Mouse (Mus musculus) heart, embryonic 14.5 days (tissue): ENCODE data around the gene Sox11. TPM values are rescaled to one million over a fixed set of nuclear protein-coding genes. Genes with fewer than 3 reads are reported as not detected.
A peak's percentile ranks its signal among the peaks of the same experiment; 100 is the strongest.

ENCODE experiments used
- ATAC-seq: fragments of 200-750 bp; cut with Nextera tagmentation; 2 replicates; pipeline ENCODE4 v1.8.0; 2017; ENCODE audit warnings: low read depth, moderate TSS enrichment; ENCODE audit not compliant: insufficient number of reproducible peaks, insufficient read depth, low FRiP score
- H3K27ac ChIP-seq, 2 experiments: fragments of 200-500 bp in 1 of 2; fragments of 300-500 bp in 1 of 2; sonication (generic) in 1 of 2; replicated peaks in 1 of 2; 2 replicates each; pipeline ENCODE4 v1.5.1; 2012 to 2014; ENCODE audit warnings: low read depth in 2 of 2, low read length in 2 of 2, control low read depth in 1 of 2, mild to moderate bottlenecking in 1 of 2, mixed read lengths in 1 of 2; ENCODE audit not compliant: control insufficient read depth in 1 of 2, insufficient read depth in 1 of 2
- H3K27me3 ChIP-seq: fragments of 300-500 bp; sonication (generic); 2 replicates; pipeline ENCODE4 v1.6.1; 2014; ENCODE audit warnings: mild to moderate bottlenecking, low read length, control low read depth; ENCODE audit not compliant: control insufficient read depth, insufficient read depth
- H3K36me3 ChIP-seq: fragments of 300-500 bp; sonication (generic); 2 replicates; pipeline ENCODE4 v1.6.1; 2014; ENCODE audit warnings: mild to moderate bottlenecking, control low read depth, low read length, mixed read lengths; ENCODE audit not compliant: control insufficient read depth, insufficient read depth
- H3K4me1 ChIP-seq, 2 experiments: fragments of 200-500 bp in 1 of 2; fragments of 300-500 bp in 1 of 2; sonication (generic) in 1 of 2; 2 replicates each; pipeline ENCODE4 v1.6.1; 2012 to 2014; ENCODE audit warnings: low read length in 2 of 2, control low read depth in 1 of 2, mixed read lengths in 1 of 2; ENCODE audit not compliant: control insufficient read depth in 2 of 2, insufficient read depth in 2 of 2
- H3K4me2 ChIP-seq: fragments of 300-500 bp; sonication (generic); 2 replicates; pipeline ENCODE4 v1.6.1; 2014; ENCODE audit warnings: mild to moderate bottlenecking, low read length
- H3K4me3 ChIP-seq, 2 experiments: fragments of 200-500 bp in 1 of 2; fragments of 300-500 bp in 1 of 2; sonication (generic) in 1 of 2; 2 replicates each; pipeline ENCODE4 v1.5.1; 2012 to 2014; ENCODE audit warnings: low read length in 2 of 2, mild to moderate bottlenecking in 2 of 2, control low read depth in 1 of 2, low read depth in 1 of 2, moderate library complexity in 1 of 2; ENCODE audit not compliant: control insufficient read depth in 1 of 2, insufficient read depth in 1 of 2
- H3K9ac ChIP-seq: fragments of 300-500 bp; sonication (generic); 2 replicates; pipeline ENCODE4 v1.6.1; 2014; ENCODE audit warnings: mild to moderate bottlenecking, low read length
- H3K9me3 ChIP-seq: fragments of 300-500 bp; sonication (generic); 2 replicates; pipeline ENCODE4 v1.6.1; 2016; ENCODE audit warnings: low read length, control low read depth; ENCODE audit not compliant: control insufficient read depth
- WGBS: fragments of 180-500 bp; shearing (Covaris S2); extraction: QIAGEN DNeasy Blood & Tissue Kit; methylation state at CpG from one replicate; pipeline ENCODE4 v1.1.7; 2014; 5-methylcytosine and 5-hydroxymethylcytosine counted together
- polyA plus RNA-seq: library from polyadenylated mRNA; unstranded; fragments of >200 nt; fragmentation: Nextera tagmentation; extraction: Ambion mirVana; gene quantifications from 2 replicates; pipeline ENCODE4 v1.2.1, GENCODE M21; 2014

The Sox11 gene
- polyA plus RNA-seq, 1 experiment from 2014 or later, result 19.2 TPM

- Histone ChIP-seq H3K27me3 (no peaks in the 10 kb centered on the region), H3K4me1 (peaks cover 0 to 2% of the 10 kb centered on the region in 2 experiments; a peak in 2 of 4 replicates), H3K9me3 (no peaks in the 10 kb centered on the region), H3K27ac (no peak overlapping the region), H3K36me3 (no peaks in the 10 kb centered on the region), H3K9ac (peak overlapping the region; percentile 88), H3K4me2 (peak overlapping the region; percentile 97), H3K4me3 (peak overlapping the region; percentile 67 to 85)
- under 1% methylated on average over 14 of the region's 14 CpGs for WGBS
- no peak for ATAC-seq
These were observed 1.8 kb downstream of the Sox11 start for GRCm38 (mm10) chr12:27340451-27341035.

DNA sequence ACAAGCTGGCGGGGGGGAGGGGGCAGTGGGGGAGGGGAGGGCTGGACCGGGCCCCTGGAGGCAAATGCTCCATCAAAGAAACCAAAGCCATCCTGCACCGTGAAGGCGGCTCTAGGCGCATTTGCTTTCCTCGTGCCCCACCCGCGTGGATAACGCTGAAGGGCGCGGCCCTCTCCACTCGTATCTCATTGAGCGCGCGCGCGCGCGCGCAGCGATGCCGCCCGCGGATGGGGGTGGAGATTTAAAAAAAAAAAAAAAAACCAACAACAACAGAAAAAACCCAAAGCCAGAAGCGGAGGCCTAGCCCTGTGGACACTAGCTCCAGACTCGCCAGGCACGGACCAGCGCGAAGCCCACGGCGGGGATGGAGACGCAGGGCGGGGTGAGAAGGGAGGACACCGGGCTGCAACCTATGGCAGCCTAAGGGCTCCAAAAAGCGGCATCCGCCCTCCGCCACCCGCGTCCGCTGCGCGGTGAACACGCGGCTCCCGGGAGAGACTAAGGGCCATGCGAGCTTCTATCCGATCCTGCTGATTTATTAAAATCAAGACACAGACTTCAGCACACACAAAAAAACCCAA, 3.1 kb downstream of the Sox11 start:
- Histone ChIP-seq H3K4me2 (peak overlapping the region; percentile 97), H3K4me3 (peak overlapping the region; percentile 85 to 97), H3K9me3 (no peaks in the 10 kb centered on the region), H3K9ac (peak overlapping the region; percentile 90), H3K27me3 (no peaks in the 10 kb centered on the region), H3K27ac (peak overlapping the region; percentile 43 to 67; a peak in 3 of 4 replicates), H3K4me1 (peaks cover 0 to 2% of the 10 kb centered on the region in 2 experiments; a peak in 2 of 4 replicates), H3K36me3 (0 out of 2 replicates have a peak, but pooled peaks cover 3% of the 10 kb centered on the region)
- ATAC-seq, result no peak
- under 1% methylated on average over 46 of the region's 47 CpGs for WGBS

DNA sequence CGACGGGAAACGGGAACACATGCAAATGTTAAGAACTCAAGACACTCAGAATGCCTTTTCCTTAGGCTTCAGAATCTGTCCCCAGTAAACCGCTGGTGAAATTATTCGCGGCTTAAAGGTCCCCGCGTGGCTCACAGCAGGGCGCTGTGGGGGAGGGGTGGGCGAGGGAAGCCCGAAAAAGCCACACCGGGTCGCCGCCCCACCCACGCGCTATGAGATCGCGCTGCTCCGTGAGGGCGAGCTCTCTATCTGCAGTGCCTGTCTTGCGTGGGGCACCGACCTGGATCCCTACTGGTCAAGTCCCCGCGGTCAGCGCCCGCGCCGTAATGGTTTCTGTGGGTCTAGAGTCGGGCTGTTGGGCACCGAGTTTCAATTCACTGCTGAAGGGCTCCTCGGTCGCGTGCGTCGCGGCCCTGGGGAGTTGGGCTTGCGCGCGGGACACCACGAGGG, 3.6 kb downstream of the Sox11 start:
- Histone ChIP-seq H3K4me1 (peaks cover 0 to 2% of the 10 kb centered on the region in 2 experiments; a peak in 2 of 4 replicates), H3K4me3 (peak overlapping the region; percentile 85 to 97), H3K9me3 (no peaks in the 10 kb centered on the region), H3K27me3 (no peaks in the 10 kb centered on the region), H3K9ac (peak overlapping the region; percentile 90), H3K36me3 (0 out of 2 replicates have a peak, but pooled peaks cover 3% of the 10 kb centered on the region), H3K4me2 (peak overlapping the region; percentile 97), H3K27ac (peak overlapping the region; percentile 67 to 78)
- WGBS, result under 1% methylated on average over 40 of the region's 40 CpGs
- ATAC-seq, result no peak

- no peak for ATAC-seq
- H3K9me3 ChIP-seq, result no peaks in the 10 kb centered on the region
- no peak overlapping the region for H3K27ac ChIP-seq
- peak overlapping the region; percentile 90 for H3K9ac ChIP-seq
- WGBS, result 25% methylated on average over 12 of the region's 12 CpGs
- peak overlapping the region in 1 of 2 experiments; percentile 85; a peak in 2 of 4 replicates for H3K4me3 ChIP-seq
- H3K4me2 ChIP-seq, result peak overlapping the region; percentile 97
- peaks cover 0 to 2% of the 10 kb centered on the region in 2 experiments; a peak in 2 of 4 replicates for H3K4me1 ChIP-seq
- no peaks in the 10 kb centered on the region for H3K27me3 ChIP-seq
- H3K36me3 ChIP-seq, result 0 out of 2 replicates have a peak, but pooled peaks cover 3% of the 10 kb centered on the region
These were observed 4.3 kb downstream of the Sox11 start for GRCm38 (mm10) chr12:27338116-27338515.

DNA sequence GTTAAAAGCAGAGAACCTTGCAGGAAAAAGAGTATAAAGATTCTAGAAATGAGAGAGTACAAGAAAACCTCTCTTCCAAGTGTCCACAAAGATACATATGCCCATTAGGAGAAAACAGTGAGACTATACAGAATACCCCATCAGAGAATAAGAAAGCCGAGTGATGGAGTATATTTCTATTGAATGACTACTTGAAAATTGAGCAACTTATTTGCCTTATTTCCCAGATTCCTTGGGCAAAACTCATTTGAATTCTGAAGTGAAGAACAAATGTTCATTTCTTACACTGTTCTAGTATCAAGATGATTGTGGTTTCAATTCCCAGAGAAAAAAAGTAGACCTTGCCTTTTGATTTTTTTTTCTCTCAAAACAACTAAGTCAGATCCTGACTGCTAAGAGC, 4.9 kb downstream of the Sox11 start:
- Histone ChIP-seq H3K4me2 (peak overlapping the region; percentile 97; the same call in 1 of the 2 replicates), H3K9ac (no peak overlapping the region), H3K9me3 (no peaks in the 10 kb centered on the region), H3K27ac (no peak overlapping the region), H3K4me1 (peaks cover 0 to 2% of the 10 kb centered on the region in 2 experiments; a peak in 2 of 4 replicates), H3K36me3 (0 out of 2 replicates have a peak, but pooled peaks cover 3% of the 10 kb centered on the region), H3K4me3 (no peak overlapping the region), H3K27me3 (no peaks in the 10 kb centered on the region)
- 79% methylated on average over 1 of the region's 1 CpGs for WGBS
- no peak for ATAC-seq

- 75% methylated on average over 5 of the region's 5 CpGs for WGBS
- H3K4me3 ChIP-seq, result no peak overlapping the region
- no peaks in the 10 kb centered on the region for H3K27me3 ChIP-seq
- H3K9me3 ChIP-seq, result no peaks in the 10 kb centered on the region
- no peak for ATAC-seq
- peaks cover 0 to 2% of the 10 kb centered on the region in 2 experiments; a peak in 2 of 4 replicates for H3K4me1 ChIP-seq
- no peak overlapping the region for H3K27ac ChIP-seq
- H3K4me2 ChIP-seq, result no peak overlapping the region
- 0 out of 2 replicates have a peak, but pooled peaks cover 3% of the 10 kb centered on the region for H3K36me3 ChIP-seq
- H3K9ac ChIP-seq, result no peak overlapping the region
These were observed 5.6 kb downstream of the Sox11 start for GRCm38 (mm10) chr12:27336801-27337200.

- 86% methylated on average over 7 of the region's 7 CpGs for WGBS
- H3K27me3 ChIP-seq, result no peaks in the 10 kb centered on the region
- H3K4me3 ChIP-seq, result no peak overlapping the region
- no peak overlapping the region for H3K4me2 ChIP-seq
- H3K27ac ChIP-seq, result no peak overlapping the region
- H3K4me1 ChIP-seq, result peaks cover 0 to 2% of the 10 kb centered on the region in 2 experiments; a peak in 2 of 4 replicates
- no peak for ATAC-seq
- H3K9ac ChIP-seq, result no peak overlapping the region
- 0 out of 2 replicates have a peak, but pooled peaks cover 3% of the 10 kb centered on the region for H3K36me3 ChIP-seq
- H3K9me3 ChIP-seq, result no peaks in the 10 kb centered on the region
These were observed 6.0 kb downstream of the Sox11 start for GRCm38 (mm10) chr12:27336336-27336735.
